Comparison of ENCODE assay signal across 8 mouse cellular contexts in genomic region chr1:74854306-74855056, GRCm38 (mm10). TPM values are rescaled to one million over a fixed set of nuclear protein-coding genes. Genes with fewer than 3 reads are reported as not detected.
DNase-seq lines count a peak whose midpoint lies in the region; ATAC-seq lines count a peak whose summit lies in the region.

Gene Cdk5r2 (plus strand): TSS chr1:74854934.

- peak within 1 kb of the TSS; percentile 98 for H3K4me2 ChIP-seq in embryonic facial prominence, embryonic 13.5 days
- peak within 1 kb of the TSS; percentile 98 for H3K4me2 ChIP-seq in limb, embryonic 11.5 days (ENCODE audit: low read depth, severe bottlenecking)
- peak within 1 kb of the TSS; percentile 93 for H3K4me2 ChIP-seq in midbrain, embryonic 13.5 days (replicated peaks)

- H3K27me3 ChIP-seq in embryonic facial prominence, embryonic 13.5 days = peaks cover 98% of the 10 kb centered on the region
- peaks cover 79% of the 10 kb centered on the region for H3K27me3 ChIP-seq in limb, embryonic 11.5 days (ENCODE audit: control insufficient read depth, insufficient read depth, low read length)
- H3K27me3 ChIP-seq in midbrain, embryonic 13.5 days = no peaks in the 10 kb centered on the region

- H3K36me3 ChIP-seq in embryonic facial prominence, embryonic 13.5 days = no peaks in the 10 kb centered on the region
- no peaks in the 10 kb centered on the region for H3K36me3 ChIP-seq in limb, embryonic 11.5 days (ENCODE audit: control insufficient read depth, insufficient read depth, low read length)
- H3K36me3 ChIP-seq in midbrain, embryonic 13.5 days = no peaks in the 10 kb centered on the region

- peaks cover 39% of the 10 kb centered on the region for H3K4me1 ChIP-seq in embryonic facial prominence, embryonic 13.5 days
- H3K4me1 ChIP-seq in limb, embryonic 11.5 days (ENCODE audit: control insufficient read depth, insufficient read depth, low read length) = peaks cover 11% of the 10 kb centered on the region
- H3K4me1 ChIP-seq in midbrain, embryonic 13.5 days (replicated peaks) = peaks cover 74% of the 10 kb centered on the region

- DNase-seq in adrenal gland, postnatal 36 days = peak; percentile 85 to 89
- peak; percentile 82 to 88 for DNase-seq in heart, adult 9 months (ENCODE audit: low spot score in 2 of 2)
- peak; percentile 81 to 82 for DNase-seq in kidney, adult 8-10 months
- peak; percentile 91 for DNase-seq in limb, embryonic 11.5 days (ENCODE audit: low spot score)
- DNase-seq in spleen, adult 12 weeks (ENCODE audit: low spot score) = peak; percentile 17

- H3K4me3 ChIP-seq in embryonic facial prominence, embryonic 13.5 days = peak within 1 kb of the TSS; percentile 65
- peak within 1 kb of the TSS; percentile 47 for H3K4me3 ChIP-seq in limb, embryonic 11.5 days (ENCODE audit: low read depth, low read length)
- peak within 1 kb of the TSS; percentile 89 for H3K4me3 ChIP-seq in midbrain, embryonic 13.5 days (replicated peaks)

- H3K9ac ChIP-seq in embryonic facial prominence, embryonic 13.5 days = peak within 1 kb of the TSS; percentile 69
- peak within 1 kb of the TSS; percentile 53 for H3K9ac ChIP-seq in limb, embryonic 11.5 days (ENCODE audit: low read length)
- H3K9ac ChIP-seq in midbrain, embryonic 13.5 days (replicated peaks) = peak within 1 kb of the TSS; percentile 98

- 2% methylated on average over 39 of the region's 39 CpGs for WGBS in embryonic facial prominence, embryonic 13.5 days
- 3% methylated on average over 37 of the region's 39 CpGs for WGBS in limb, embryonic 11.5 days
- 2% methylated on average over 31 of the region's 39 CpGs for whole genome bisulfite sequencing in midbrain, embryonic 13.5 days

- no peaks in the 10 kb centered on the region for H3K9me3 ChIP-seq in embryonic facial prominence, embryonic 13.5 days
- no peaks in the 10 kb centered on the region for H3K9me3 ChIP-seq in limb, embryonic 11.5 days (ENCODE audit: control insufficient read depth, low read length)
- no peaks in the 10 kb centered on the region for H3K9me3 ChIP-seq in midbrain, embryonic 13.5 days

- ATAC-seq in embryonic facial prominence, embryonic 13.5 days (ENCODE audit: insufficient number of reproducible peaks, insufficient read depth, low FRiP score, low TSS enrichment, low read depth) = peak; percentile 87
- ATAC-seq in limb, embryonic 11.5 days (ENCODE audit: insufficient number of reproducible peaks, low FRiP score, low TSS enrichment, low read depth) = peak; percentile 83
- peak; percentile 81 for ATAC-seq in midbrain, embryonic 13.5 days
- no peak for ATAC-seq in monocyte, adult 5-6 weeks (replicated peaks; ENCODE audit: insufficient number of reproducible peaks, low FRiP score, low TSS enrichment, poor library complexity, severe bottlenecking)

- no peak within 1 kb of the TSS for H3K27ac ChIP-seq in embryonic facial prominence, embryonic 13.5 days
- no peak within 1 kb of the TSS for H3K27ac ChIP-seq in limb, embryonic 11.5 days (replicated peaks; ENCODE audit: low read depth, low read length)
- H3K27ac ChIP-seq in midbrain, embryonic 13.5 days = peak within 1 kb of the TSS; percentile 90

RNA-seq across cellular contexts. Expression of gene Cdk5r2, which starts in this region (rescaled TPM):
- 1 to 10 TPM; 2.8 to 3.5 TPM for total RNA-seq in adrenal gland, postnatal 36 days (2021)
- 0.10 and 0.14 TPM in 2 replicates for polyA plus RNA-seq in embryonic facial prominence, embryonic 13.5 days (2015; fragmentation: Nextera tagmentation; extraction: Ambion mirVana)
- not detected in 2 replicates for polyA plus RNA-seq in limb, embryonic 11.5 days (2014; fragmentation: Nextera tagmentation; extraction: Ambion mirVana)
- polyA plus RNA-seq in midbrain, embryonic 13.5 days (2015; fragmentation: Nextera tagmentation; extraction: Ambion mirVana) = 4.8 and 7.1 TPM in 2 replicates
- total RNA-seq in monocyte, adult 5-6 weeks (2017) = not detected in 3 replicates

Comparison
In these comparisons a context has a peak if more than half of its experiments do, and no peak if none do; other contexts are left out.
1. Peak in ATAC-seq, H3K4me3 ChIP-seq, H3K9ac ChIP-seq and H3K4me2 ChIP-seq in embryonic facial prominence, embryonic 13.5 days; RNA of the gene not detected or under 1 TPM.
2. Peak in DNase-seq, ATAC-seq, H3K4me3 ChIP-seq, H3K9ac ChIP-seq and H3K4me2 ChIP-seq in limb, embryonic 11.5 days; RNA of the gene not detected or under 1 TPM.
3. DNase-seq: peak in every context shown above with its lines; median percentile 91 in limb, embryonic 11.5 days; 87 in adrenal gland, postnatal 36 days; 85 in heart, adult 9 months; 82 in kidney, adult 8-10 months; 17 in spleen, adult 12 weeks.